Mouse (Mus musculus) hindbrain, embryonic 15.5 days (tissue): ENCODE measurements at regions not wholly inside any gene's neighbourhood (a gene's known extent, or its start where the extent isn't known, plus 50 kb on each side); places are given as distances from the start of the nearest gene placed in this dataset.

ENCODE experiments used
- ATAC-seq: fragments of 200-750 bp; cut with Nextera tagmentation; 2 replicates; pipeline ENCODE4 v1.8.0; 2017; ENCODE audit warnings: low read depth, moderate number of reproducible peaks, moderate TSS enrichment; ENCODE audit not compliant: low FRiP score
- H3K27ac ChIP-seq: fragments of 300-500 bp; sonication (generic); replicated peaks from 2 replicates; pipeline ENCODE4 v1.5.1; 2015; ENCODE audit warnings: mild to moderate bottlenecking, inconsistent platforms
- H3K27me3 ChIP-seq: fragments of 300-500 bp; sonication (generic); 2 replicates; pipeline ENCODE4 v1.6.1; 2015; ENCODE audit warnings: control low read depth, inconsistent platforms
- H3K36me3 ChIP-seq: fragments of 300-500 bp; sonication (generic); 2 replicates; pipeline ENCODE4 v1.6.1; 2015; ENCODE audit warnings: control low read depth, inconsistent platforms
- H3K4me1 ChIP-seq: fragments of 300-500 bp; sonication (generic); replicated peaks from 2 replicates; pipeline ENCODE4 v1.6.1; 2015; ENCODE audit warnings: control low read depth, inconsistent platforms
- H3K4me2 ChIP-seq: fragments of 300-500 bp; sonication (generic); 2 replicates; pipeline ENCODE4 v1.6.1; 2015; ENCODE audit warnings: moderate library complexity, mild to moderate bottlenecking, inconsistent platforms
- H3K4me3 ChIP-seq: fragments of 300-500 bp; sonication (generic); 2 replicates; pipeline ENCODE4 v1.5.1; 2015; ENCODE audit warnings: mild to moderate bottlenecking, inconsistent platforms
- H3K9ac ChIP-seq: fragments of 300-500 bp; sonication (generic); 2 replicates; pipeline ENCODE4 v1.6.1; 2015; ENCODE audit warnings: inconsistent platforms
- H3K9me3 ChIP-seq: fragments of 300-500 bp; sonication (generic); 2 replicates; pipeline ENCODE4 v1.6.1; 2016; ENCODE audit warnings: control low read depth, inconsistent platforms
- WGBS: fragments of 180-500 bp; shearing (Covaris S2); methylation state at CpG from one replicate; pipeline ENCODE4 v1.1.7; 2015; 5-methylcytosine and 5-hydroxymethylcytosine counted together

DNA sequence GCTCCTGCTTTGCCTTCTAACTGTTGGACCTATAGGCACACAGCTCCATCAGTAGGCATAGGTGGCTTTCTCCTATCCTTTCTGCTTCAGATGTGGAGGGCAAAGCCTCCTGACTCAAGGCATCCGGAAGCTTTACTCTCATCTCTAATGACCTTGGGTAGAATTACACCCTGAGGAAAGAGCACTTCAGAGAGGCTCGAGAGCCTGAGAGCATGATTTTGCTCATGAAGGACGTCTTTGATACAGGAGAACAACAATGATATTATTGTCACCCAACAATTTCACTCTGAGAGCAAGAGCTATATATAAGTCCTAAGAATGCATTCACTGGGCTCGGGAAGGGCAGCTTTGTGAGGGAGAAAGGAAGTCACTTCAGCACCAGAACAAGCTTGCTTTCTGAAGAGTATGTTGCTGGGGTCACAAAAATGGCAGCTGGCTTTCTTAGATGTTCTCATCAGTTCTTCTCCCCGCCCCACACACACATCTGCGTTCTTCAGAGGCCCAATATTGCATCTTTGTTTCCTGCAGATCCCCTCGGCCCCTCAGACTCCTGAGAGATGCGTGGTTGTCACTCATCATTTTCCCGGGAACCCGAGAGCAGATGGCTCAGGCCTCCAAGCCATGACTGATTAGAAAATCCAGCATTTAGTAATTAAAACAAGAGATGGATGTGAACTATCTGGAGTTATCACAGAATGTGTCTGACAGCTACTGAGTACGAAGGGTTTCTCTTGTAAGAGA is 110.7 kb upstream of the Tgfbr2 start:
- 51% methylated on average over 11 of the region's 11 CpGs for WGBS
- no peaks in the 10 kb centered on the region for H3K4me1 ChIP-seq
- peak overlapping the region; percentile 45; the same call in 1 of the 2 replicates for H3K27ac ChIP-seq
- no peaks in the 10 kb centered on the region for H3K9me3 ChIP-seq
- H3K36me3 ChIP-seq = no peaks in the 10 kb centered on the region
- H3K4me2 ChIP-seq = no peak overlapping the region
- no peak for ATAC-seq
- no peaks in the 10 kb centered on the region for H3K27me3 ChIP-seq
- H3K4me3 ChIP-seq = no peak overlapping the region
- H3K9ac ChIP-seq = no peak overlapping the region

DNA sequence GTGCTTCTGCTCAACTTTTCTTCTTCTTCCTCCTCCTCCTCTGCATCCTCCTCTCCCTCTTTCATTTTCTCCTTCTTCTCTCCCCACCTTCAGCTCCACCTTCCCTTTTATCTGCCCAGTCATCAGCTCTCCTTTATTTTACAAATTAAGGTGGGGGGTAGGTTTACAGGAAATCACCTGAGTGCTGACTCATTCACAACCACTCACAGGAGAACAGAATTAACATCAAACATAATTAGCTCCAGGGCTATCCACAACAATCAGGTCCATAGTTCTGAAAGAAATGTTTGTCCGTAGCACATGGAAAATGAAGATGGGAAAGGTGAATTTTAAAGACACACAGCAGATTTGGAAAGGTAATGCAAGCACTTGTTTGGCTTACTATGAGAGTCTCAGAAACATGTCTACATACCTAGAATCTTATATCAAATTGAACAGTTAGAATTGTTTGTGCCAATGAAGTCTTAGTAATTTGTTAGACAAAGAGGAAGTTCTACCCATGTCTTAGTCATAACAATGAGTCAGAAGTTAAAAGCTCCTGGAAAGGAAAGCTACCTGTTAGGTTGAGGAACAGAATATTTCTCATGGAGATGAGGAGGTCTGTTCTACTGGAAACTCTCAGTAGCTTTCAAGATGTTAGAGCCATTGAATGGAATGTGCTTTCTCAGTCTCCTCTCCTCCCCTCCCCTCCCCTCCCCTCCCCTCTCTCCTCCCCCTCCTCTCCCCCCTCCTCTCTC is 108.8 kb upstream of the Tgfbr2 start:
- no peak for ATAC-seq
- Histone ChIP-seq H3K4me3 (no peak overlapping the region), H3K9me3 (no peaks in the 10 kb centered on the region), H3K4me2 (no peak overlapping the region), H3K4me1 (no peaks in the 10 kb centered on the region), H3K27me3 (no peaks in the 10 kb centered on the region), H3K27ac (no peak overlapping the region), H3K9ac (no peak overlapping the region), H3K36me3 (no peaks in the 10 kb centered on the region)
- WGBS = 86% methylated on average over 1 of the region's 1 CpGs

DNA sequence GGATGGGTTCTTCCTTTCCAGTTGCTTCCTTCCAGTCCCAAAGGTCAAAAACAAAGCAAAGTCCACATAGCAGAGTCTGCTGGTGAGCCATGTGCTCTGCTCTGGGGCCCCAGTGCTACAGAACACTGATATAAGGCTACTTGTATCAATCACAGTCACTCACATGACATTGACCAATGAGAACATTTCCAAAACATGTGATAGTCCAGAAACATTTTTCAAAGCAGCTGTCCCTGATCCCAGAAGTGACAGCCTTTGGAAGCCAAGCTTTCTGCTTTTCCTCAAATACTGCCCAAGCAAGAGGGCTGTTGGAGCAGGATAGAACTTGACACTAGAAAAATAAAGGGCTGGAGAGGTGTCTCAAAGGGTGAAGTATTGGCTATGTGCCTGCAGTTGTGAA is 106.5 kb upstream of the Tgfbr2 start:
- no peak for ATAC-seq

DNA sequence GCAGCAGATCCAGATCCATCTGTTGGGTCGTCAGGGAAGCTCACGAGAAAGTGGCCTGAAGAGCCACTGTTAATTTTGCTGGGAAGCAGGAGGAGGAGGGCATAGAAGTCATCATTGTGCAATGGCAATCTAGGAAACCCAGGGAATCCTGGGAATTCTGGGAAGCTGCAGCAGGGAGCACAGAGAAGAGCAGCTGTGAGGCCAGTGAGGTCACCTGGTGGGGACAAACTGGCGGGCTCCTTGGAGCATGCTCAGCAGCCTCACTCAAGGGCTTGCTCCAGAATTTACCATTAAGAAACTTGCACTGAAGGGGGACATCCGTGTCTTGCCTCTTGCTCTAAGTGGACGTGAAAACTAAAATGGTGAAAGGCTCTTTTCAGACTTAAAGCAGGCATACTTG is 105.0 kb upstream of the Tgfbr2 start:
- Histone ChIP-seq H3K4me2 (no peak overlapping the region), H3K4me3 (no peak overlapping the region), H3K9ac (no peak overlapping the region), H3K4me1 (no peaks in the 10 kb centered on the region), H3K27me3 (no peaks in the 10 kb centered on the region), H3K27ac (no peak overlapping the region), H3K36me3 (no peaks in the 10 kb centered on the region), H3K9me3 (no peaks in the 10 kb centered on the region)
- ATAC-seq = no peak
- WGBS = 90% methylated on average over 5 of the region's 5 CpGs

More for the DNA sequence above, 106.5 kb upstream of the Tgfbr2 start:
- Histone ChIP-seq H3K27me3 (no peaks in the 10 kb centered on the region), H3K9ac (no peak overlapping the region), H3K27ac (no peak overlapping the region), H3K4me2 (no peak overlapping the region), H3K9me3 (no peaks in the 10 kb centered on the region), H3K4me3 (no peak overlapping the region), H3K36me3 (no peaks in the 10 kb centered on the region), H3K4me1 (no peaks in the 10 kb centered on the region)

DNA sequence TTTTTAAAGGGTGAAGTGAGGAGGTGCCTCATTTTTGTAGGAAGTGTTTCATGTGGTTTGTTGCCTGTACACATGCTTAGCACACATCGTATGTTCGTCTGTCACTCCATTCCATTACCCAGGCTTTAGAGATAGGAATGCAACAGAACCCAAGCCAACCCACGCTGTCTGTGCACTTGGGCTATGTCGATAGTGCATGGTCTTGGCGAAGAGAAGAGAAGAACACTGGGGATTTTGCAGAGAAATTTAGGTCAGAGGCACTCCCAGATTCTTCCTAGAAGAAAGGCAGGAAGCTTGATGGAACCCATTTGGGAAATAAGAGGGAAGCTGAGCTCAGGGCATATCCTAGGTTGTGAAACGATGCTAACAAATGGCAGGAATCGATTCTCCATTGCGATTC is 103.7 kb upstream of the Tgfbr2 start:
- WGBS = 90% methylated on average over 8 of the region's 8 CpGs
- no peaks in the 10 kb centered on the region for H3K27me3 ChIP-seq
- H3K4me1 ChIP-seq = no peaks in the 10 kb centered on the region
- no peak overlapping the region for H3K4me2 ChIP-seq
- H3K4me3 ChIP-seq = no peak overlapping the region
- ATAC-seq = no peak
- H3K36me3 ChIP-seq = no peaks in the 10 kb centered on the region
- no peak overlapping the region for H3K9ac ChIP-seq
- no peaks in the 10 kb centered on the region for H3K9me3 ChIP-seq
- H3K27ac ChIP-seq = no peak overlapping the region

DNA sequence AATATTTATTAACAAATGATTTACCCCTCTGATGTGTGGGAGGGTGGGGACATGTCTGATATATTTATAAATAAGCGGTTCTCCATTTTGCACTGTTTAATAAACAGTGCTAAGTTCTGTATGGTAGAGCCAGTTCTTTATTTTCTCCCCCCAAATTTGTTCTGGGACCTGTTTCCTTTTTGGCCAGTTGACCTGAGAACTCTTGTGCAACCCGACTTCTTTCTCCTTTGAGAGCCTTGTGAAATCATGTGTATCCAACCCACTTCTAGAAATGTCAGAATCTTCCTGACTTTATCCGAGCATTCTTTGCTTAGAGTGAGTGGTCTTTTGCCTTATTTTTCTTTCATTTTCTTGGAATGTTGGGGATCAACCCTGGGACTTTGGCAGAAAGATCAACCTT is 102.6 kb upstream of the Tgfbr2 start:
- WGBS = 90% methylated on average over 3 of the region's 3 CpGs

DNA sequence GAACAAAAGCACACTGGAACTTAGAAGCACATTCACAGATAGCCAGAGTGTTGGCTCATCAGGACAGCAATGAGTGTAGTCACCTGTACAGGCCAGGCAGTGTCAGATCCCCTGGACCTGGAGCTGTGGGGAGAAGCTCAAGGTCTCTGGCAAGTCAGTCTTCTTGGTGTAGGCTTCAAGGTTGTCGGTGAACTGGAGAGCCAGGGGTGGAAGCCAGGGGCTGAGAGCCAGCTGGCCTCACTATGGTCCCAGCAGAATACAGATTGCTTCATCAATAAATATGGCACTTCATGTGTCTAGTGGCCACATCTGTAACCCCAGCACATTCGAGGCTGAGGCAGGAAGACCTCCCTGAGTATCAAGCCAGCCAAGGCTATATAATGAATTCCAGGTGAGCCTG is 101.0 kb upstream of the Tgfbr2 start:
- H3K9me3 ChIP-seq = no peaks in the 10 kb centered on the region
- no peaks in the 10 kb centered on the region for H3K36me3 ChIP-seq
- H3K4me1 ChIP-seq = no peaks in the 10 kb centered on the region
- no peaks in the 10 kb centered on the region for H3K27me3 ChIP-seq
- no peak overlapping the region for H3K4me2 ChIP-seq
- 89% methylated on average over 2 of the region's 2 CpGs for WGBS
- H3K27ac ChIP-seq = no peak overlapping the region
- no peak overlapping the region for H3K4me3 ChIP-seq
- H3K9ac ChIP-seq = no peak overlapping the region
- ATAC-seq = no peak

More for the DNA sequence above, 102.6 kb upstream of the Tgfbr2 start:
- Histone ChIP-seq H3K36me3 (no peaks in the 10 kb centered on the region), H3K4me3 (no peak overlapping the region), H3K4me2 (no peak overlapping the region), H3K27me3 (no peaks in the 10 kb centered on the region), H3K27ac (no peak overlapping the region), H3K4me1 (no peaks in the 10 kb centered on the region), H3K9ac (no peak overlapping the region), H3K9me3 (no peaks in the 10 kb centered on the region)
- no peak for ATAC-seq

DNA sequence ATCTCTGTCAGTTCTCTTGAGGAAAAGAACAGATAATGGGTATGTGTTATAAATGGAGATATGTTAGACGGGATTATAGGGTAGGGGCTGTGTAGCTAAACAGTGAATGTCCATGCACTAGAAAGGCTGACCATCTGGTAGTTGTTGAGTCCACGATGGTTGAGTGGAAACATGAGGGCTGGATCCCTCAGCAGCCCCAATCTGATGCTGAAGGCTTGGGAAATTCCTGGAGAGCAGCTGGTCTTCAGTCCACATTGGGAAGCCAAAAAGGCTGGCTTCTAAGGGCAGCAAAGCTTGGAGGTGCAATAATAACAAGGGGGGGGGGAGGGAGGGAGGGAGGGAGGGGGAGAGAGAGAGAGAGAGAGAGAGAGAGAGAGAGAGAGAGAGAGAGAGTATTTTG is 97.3 kb upstream of the Tgfbr2 start:
- H3K4me1 ChIP-seq = no peaks in the 10 kb centered on the region
- H3K27ac ChIP-seq = no peak overlapping the region
- H3K9me3 ChIP-seq = no peaks in the 10 kb centered on the region
- 85% methylated on average over 2 of the region's 2 CpGs for WGBS
- no peak overlapping the region for H3K9ac ChIP-seq
- no peaks in the 10 kb centered on the region for H3K36me3 ChIP-seq
- no peak overlapping the region for H3K4me3 ChIP-seq
- no peak overlapping the region for H3K4me2 ChIP-seq
- no peaks in the 10 kb centered on the region for H3K27me3 ChIP-seq
- ATAC-seq = no peak

DNA sequence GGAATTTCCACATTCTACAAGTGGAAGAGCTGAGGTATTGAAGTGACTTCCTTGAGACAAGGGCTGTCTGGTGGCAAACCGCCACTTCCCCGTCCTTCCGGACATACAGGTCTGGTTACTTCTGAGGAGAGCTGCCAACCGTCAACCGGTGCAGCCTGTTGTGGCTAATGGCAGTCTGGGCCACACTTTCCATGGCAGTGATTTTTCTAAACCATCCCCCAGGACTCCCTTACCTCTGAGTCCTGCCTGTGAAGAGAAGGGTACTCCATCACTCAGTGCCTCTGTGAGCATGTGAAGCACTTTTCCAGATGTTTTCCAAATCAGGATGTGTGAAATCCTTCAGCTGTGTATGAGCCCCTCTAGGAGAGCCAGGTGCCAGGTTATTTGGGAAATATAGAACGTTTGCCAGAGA is 95.3 kb upstream of the Tgfbr2 start:
- Histone ChIP-seq H3K27ac (no peak overlapping the region), H3K9me3 (no peaks in the 10 kb centered on the region), H3K4me3 (no peak overlapping the region), H3K27me3 (no peaks in the 10 kb centered on the region), H3K9ac (no peak overlapping the region), H3K4me1 (no peaks in the 10 kb centered on the region), H3K36me3 (no peaks in the 10 kb centered on the region), H3K4me2 (no peak overlapping the region)
- no peak for ATAC-seq
- WGBS = 86% methylated on average over 6 of the region's 6 CpGs

DNA sequence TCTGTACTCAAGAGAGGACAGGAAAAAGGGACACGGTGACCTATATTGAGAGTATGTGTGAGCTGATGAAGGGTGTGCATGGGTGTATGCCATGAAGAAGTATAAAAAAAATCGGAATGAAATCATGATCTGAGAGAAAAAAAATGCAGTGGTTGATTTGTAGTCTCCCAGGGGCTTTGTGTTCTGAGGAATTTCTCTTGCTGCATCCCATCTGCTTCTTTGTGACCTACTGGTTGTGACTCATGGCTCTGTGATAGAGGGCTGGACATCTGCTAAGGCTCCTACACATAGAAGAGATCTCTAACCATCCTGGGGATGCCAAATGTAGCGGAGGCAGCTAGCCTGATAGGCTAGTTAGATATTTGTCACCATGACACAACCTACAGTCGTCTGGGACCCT is 92.3 kb upstream of the Tgfbr2 start:
- Histone ChIP-seq H3K27ac (no peak overlapping the region), H3K9ac (no peak overlapping the region), H3K27me3 (no peaks in the 10 kb centered on the region), H3K9me3 (no peaks in the 10 kb centered on the region), H3K4me3 (no peak overlapping the region), H3K36me3 (no peaks in the 10 kb centered on the region), H3K4me1 (no peaks in the 10 kb centered on the region), H3K4me2 (no peak overlapping the region)
- WGBS = 81% methylated on average over 4 of the region's 4 CpGs
- no peak for ATAC-seq

DNA sequence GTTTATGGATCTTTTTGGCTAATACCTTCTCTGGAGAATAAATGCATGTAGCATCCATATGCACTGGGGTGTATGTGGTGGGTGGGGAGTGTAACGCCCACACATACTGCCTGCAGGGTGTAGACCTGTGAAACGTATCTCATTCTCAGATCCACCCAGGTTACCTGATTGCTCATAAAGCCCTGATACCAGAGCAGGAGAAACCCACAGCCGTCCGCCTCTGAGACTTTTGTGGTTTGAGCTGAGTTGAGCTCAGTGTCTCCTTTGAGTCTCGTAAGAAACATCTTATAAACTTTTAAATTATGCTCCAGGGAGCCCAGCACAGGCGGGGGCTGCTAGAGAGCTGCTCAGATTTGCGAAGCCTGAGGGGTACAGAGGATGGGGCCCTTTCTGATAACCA is 88.7 kb upstream of the Tgfbr2 start:
- H3K4me2 ChIP-seq = no peak overlapping the region
- no peak overlapping the region for H3K27ac ChIP-seq
- H3K9ac ChIP-seq = no peak overlapping the region
- H3K36me3 ChIP-seq = no peaks in the 10 kb centered on the region
- no peak for ATAC-seq
- no peaks in the 10 kb centered on the region for H3K9me3 ChIP-seq
- H3K4me3 ChIP-seq = no peak overlapping the region
- no peaks in the 10 kb centered on the region for H3K4me1 ChIP-seq
- WGBS = 91% methylated on average over 7 of the region's 7 CpGs
- no peaks in the 10 kb centered on the region for H3K27me3 ChIP-seq

DNA sequence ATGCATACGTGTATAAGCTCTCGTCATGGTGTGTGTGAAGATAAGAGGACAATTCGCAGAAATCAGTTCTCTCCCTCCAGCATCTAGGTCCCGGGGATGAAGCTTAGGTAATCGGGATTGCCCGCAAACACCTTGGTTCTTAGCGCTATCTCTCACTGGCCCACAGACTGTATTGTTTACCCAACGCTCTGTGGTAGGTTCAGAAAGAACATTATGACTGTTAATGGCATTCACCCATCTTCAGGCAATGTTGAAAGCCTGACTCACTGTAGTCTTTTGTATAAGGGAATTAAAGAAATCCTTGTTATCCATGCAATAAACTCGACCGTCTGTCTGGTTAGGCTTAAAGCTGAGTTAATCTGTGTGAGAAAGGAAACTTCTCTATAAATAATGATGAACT is 84.4 kb upstream of the Tgfbr2 start:
- ATAC-seq = no peak
- Histone ChIP-seq H3K9ac (no peak overlapping the region), H3K4me3 (no peak overlapping the region), H3K27ac (no peak overlapping the region), H3K4me1 (no peaks in the 10 kb centered on the region), H3K36me3 (no peaks in the 10 kb centered on the region), H3K4me2 (no peak overlapping the region), H3K9me3 (no peaks in the 10 kb centered on the region), H3K27me3 (no peaks in the 10 kb centered on the region)
- WGBS = 83% methylated on average over 10 of the region's 10 CpGs
